Mouse (Mus musculus) spleen, postnatal 36 days (tissue): Measurements from ENCODE around the gene Adamts8.

Experiments used
- DNase-seq, 2 experiments: peaks; one replicate each; pipeline ENCODE4 v3.0.0; 2022; ENCODE audit warnings: low spot score in 2 of 2, mixed read lengths in 1 of 2

Adamts8 gene

GRCm38 (mm10) chr9:30942512-30943313 lies at the start of gene Adamts8:
TSS of gene Adamts8 (plus strand) at chr9:30942562.
- DNase-seq: no peak

GRCm38 (mm10) chr9:30895618-30896017 lies 46.7 kb upstream of the Adamts8 start:
- no peak for DNase-seq

- no peak for DNase-seq
These were observed 45.6 kb upstream of the Adamts8 start for GRCm38 (mm10) chr9:30896752-30897151.

- no peak for DNase-seq
These were observed 45.2 kb upstream of the Adamts8 start for GRCm38 (mm10) chr9:30897169-30897568.

GRCm38 (mm10) chr9:30902152-30902551 lies 40.2 kb upstream of the Adamts8 start:
- no peak for DNase-seq

- no peak for DNase-seq
These were observed 39.7 kb upstream of the Adamts8 start for GRCm38 (mm10) chr9:30902641-30903040.

GRCm38 (mm10) chr9:30903266-30903665 lies 39.1 kb upstream of the Adamts8 start:
- no peak for DNase-seq

- DNase-seq: no peak
These were observed 36.5 kb upstream of the Adamts8 start for GRCm38 (mm10) chr9:30905861-30906260.

GRCm38 (mm10) chr9:30906426-30906825 lies 35.9 kb upstream of the Adamts8 start:
- no peak for DNase-seq

- DNase-seq: no peak
These were observed 34.6 kb upstream of the Adamts8 start for GRCm38 (mm10) chr9:30907677-30908295.

- no peak for DNase-seq
These were observed 34.1 kb upstream of the Adamts8 start for GRCm38 (mm10) chr9:30908296-30908690.

GRCm38 (mm10) chr9:30908973-30909372 lies 33.4 kb upstream of the Adamts8 start:
- DNase-seq: no peak

GRCm38 (mm10) chr9:30910491-30910890 lies 31.9 kb upstream of the Adamts8 start:
- no peak for DNase-seq

GRCm38 (mm10) chr9:30912161-30912560 lies 30.2 kb upstream of the Adamts8 start:
- no peak for DNase-seq

GRCm38 (mm10) chr9:30913429-30913828 lies 28.9 kb upstream of the Adamts8 start:
- DNase-seq: no peak

GRCm38 (mm10) chr9:30914241-30914640 lies 28.1 kb upstream of the Adamts8 start:
- no peak for DNase-seq

- no peak for DNase-seq
These were observed 25.9 kb upstream of the Adamts8 start for GRCm38 (mm10) chr9:30916266-30916968.

GRCm38 (mm10) chr9:30918466-30919356 lies 23.7 kb upstream of the Adamts8 start:
- DNase-seq: no peak

GRCm38 (mm10) chr9:30919686-30920085 lies 22.7 kb upstream of the Adamts8 start:
- DNase-seq: no peak

GRCm38 (mm10) chr9:30920736-30921135 lies 21.6 kb upstream of the Adamts8 start:
- no peak for DNase-seq

GRCm38 (mm10) chr9:30921261-30922103 lies 20.9 kb upstream of the Adamts8 start:
- DNase-seq: no peak
